Mouse (Mus musculus) olfactory bulb, adult 2 months (tissue): ENCODE results near the gene Kif3b. TPM values are rescaled to one million over a fixed set of nuclear protein-coding genes. Genes with fewer than 3 reads are reported as not detected.
"Not testable (repeated sequence)": the region's sequence is repeated elsewhere in the genome, so short reads cannot be mapped to it uniquely, and the experiment has no call there.

Experiments used
- H3K27ac ChIP-seq: fragments of 200-500 bp; 2 replicates; pipeline ENCODE4 v1.5.1; 2012; ENCODE audit warnings: low read depth, low read length; ENCODE audit not compliant: insufficient read depth
- H3K4me1 ChIP-seq: fragments of 200-500 bp; 2 replicates; pipeline ENCODE4 v1.6.1; 2012; ENCODE audit warnings: low read length; ENCODE audit not compliant: control insufficient read depth, insufficient read depth
- H3K4me3 ChIP-seq: fragments of 200-500 bp; 2 replicates; pipeline ENCODE4 v1.5.1; 2012; ENCODE audit warnings: mild to moderate bottlenecking, low read depth, low read length, moderate library complexity; ENCODE audit not compliant: insufficient read depth
- CTCF ChIP-seq: fragments of 200-500 bp; IDR thresholded peaks from 2 replicates; pipeline ENCODE4 v1.5.1; 2012; ENCODE audit warnings: low read depth, mild to moderate bottlenecking, low read length, moderate library complexity; ENCODE audit not compliant: insufficient read depth
- POLR2A ChIP-seq: fragments of 200-500 bp; IDR thresholded peaks from 2 replicates; pipeline ENCODE4 v1.6.1; 2012; ENCODE audit warnings: mild to moderate bottlenecking, low read depth, low read length, moderate library complexity; ENCODE audit not compliant: insufficient read depth
- WGBS: fragments of 180-500 bp; shearing (Covaris S2); methylation state at CpG from one replicate; pipeline ENCODE4 v1.1.7; 2018; 5-methylcytosine and 5-hydroxymethylcytosine counted together
- polyA plus RNA-seq: library from polyadenylated mRNA; stranded (reverse); fragments of >200 nt; gene quantifications from 2 replicates; pipeline ENCODE4 v1.2.4, GENCODE M21; 2012; ENCODE audit warnings: low replicate concordance; ENCODE audit not compliant: missing spikeins, insufficient read depth, insufficient read length

Kif3b gene
- not detected in 2 replicates for polyA plus RNA-seq

- 0 out of 2 replicates have a peak within 1 kb of the TSS, but pooled peaks have one; percentile 8 for H3K27ac ChIP-seq
- under 1% methylated on average over 63 of the region's 63 CpGs for WGBS
Measured at GRCm38 (mm10) chr2:153290938-153291928, at the start of gene Kif3b. Gene Kif3b, plus strand, starts transcription at chr2:153291413.

GRCm38 (mm10) chr2:153242156-153242555, 49.1 kb upstream of the Kif3b start:
- no peak overlapping the region for H3K4me3 ChIP-seq
- H3K4me1 ChIP-seq: peaks cover 8% of the 10 kb centered on the region
- no peak for TF ChIP-seq CTCF
- no peak for TF ChIP-seq POLR2A
- 0 out of 2 replicates have a peak overlapping the region, but pooled peaks have one; percentile 22 for H3K27ac ChIP-seq
- whole genome bisulfite sequencing: 55% methylated on average over 6 of the region's 6 CpGs

More at GRCm38 (mm10) chr2:153290938-153291928, at the start of gene Kif3b:
- H3K4me3 ChIP-seq: peak within 1 kb of the TSS; percentile 70
- H3K4me1 ChIP-seq: peaks cover 16% of the 10 kb centered on the region
- TF ChIP-seq POLR2A (peak; percentile 73), CTCF (no peak)

GRCm38 (mm10) chr2:153249751-153250150, 41.5 kb upstream of the Kif3b start:
- no peak overlapping the region for H3K27ac ChIP-seq
- TF ChIP-seq POLR2A (no peak), CTCF (no peak)
- WGBS: 89% methylated on average over 5 of the region's 5 CpGs
- no peaks in the 10 kb centered on the region for H3K4me1 ChIP-seq
- no peak overlapping the region for H3K4me3 ChIP-seq

GRCm38 (mm10) chr2:153256604-153257003, 34.6 kb upstream of the Kif3b start:
- H3K4me3 ChIP-seq: no peak overlapping the region
- 94% methylated on average over 2 of the region's 2 CpGs for WGBS
- TF ChIP-seq CTCF: no peak
- TF ChIP-seq POLR2A: no peak
- no peaks in the 10 kb centered on the region for H3K4me1 ChIP-seq
- H3K27ac ChIP-seq: no peak overlapping the region

- no peaks in the 10 kb centered on the region for H3K4me1 ChIP-seq
- no peak overlapping the region for H3K4me3 ChIP-seq
- 92% methylated on average over 12 of the region's 12 CpGs for WGBS
- no peak for TF ChIP-seq POLR2A
- TF ChIP-seq CTCF: no peak
- no peak overlapping the region for H3K27ac ChIP-seq
Measured at GRCm38 (mm10) chr2:153259030-153259863, 32.0 kb upstream of the Kif3b start.

GRCm38 (mm10) chr2:153259864-153260674, 31.1 kb upstream of the Kif3b start:
- no peak overlapping the region for H3K27ac ChIP-seq
- TF ChIP-seq POLR2A: no peak
- TF ChIP-seq CTCF: no peak
- 73% methylated on average over 3 of the region's 3 CpGs for WGBS
- H3K4me3 ChIP-seq: no peak overlapping the region
- no peaks in the 10 kb centered on the region for H3K4me1 ChIP-seq

- H3K4me1 ChIP-seq: peaks cover 4% of the 10 kb centered on the region
- H3K27ac ChIP-seq: no peak overlapping the region
- WGBS: 87% methylated on average over 7 of the region's 7 CpGs
- TF ChIP-seq POLR2A: no peak
- TF ChIP-seq CTCF: no peak
- H3K4me3 ChIP-seq: no peak overlapping the region
Measured at GRCm38 (mm10) chr2:153263053-153263452, 28.2 kb upstream of the Kif3b start.

GRCm38 (mm10) chr2:153267331-153267730, 23.9 kb upstream of the Kif3b start:
- H3K4me3 ChIP-seq: no peak overlapping the region
- TF ChIP-seq CTCF: no peak
- no peak for TF ChIP-seq POLR2A
- no peak overlapping the region for H3K27ac ChIP-seq
- 79% methylated on average over 2 of the region's 2 CpGs for WGBS
- H3K4me1 ChIP-seq: peaks cover 4% of the 10 kb centered on the region

GRCm38 (mm10) chr2:153270231-153270915, 20.8 kb upstream of the Kif3b start:
- not testable (repeated sequence) for H3K27ac ChIP-seq, H3K4me1 ChIP-seq, H3K4me3 ChIP-seq
- WGBS: 68% methylated on average over 8 of the region's 8 CpGs

GRCm38 (mm10) chr2:153274200-153274918, 16.9 kb upstream of the Kif3b start:
- H3K4me1 ChIP-seq, H3K4me3 ChIP-seq, H3K27ac ChIP-seq: not testable (repeated sequence)
- 87% methylated on average over 6 of the region's 6 CpGs for WGBS
